Mouse (Mus musculus) midbrain, embryonic 15.5 days (tissue): ENCODE data around the gene Ptpn1. TPM values are rescaled to one million over a fixed set of nuclear protein-coding genes. Genes with fewer than 3 reads are reported as not detected.

Experiments
- ATAC-seq: fragments of 200-750 bp; cut with Nextera tagmentation; replicated peaks from 2 replicates; pipeline ENCODE4 v1.8.0; 2017; ENCODE audit warnings: moderate TSS enrichment
- H3K27ac ChIP-seq: fragments of 300-500 bp; sonication (generic); 2 replicates; pipeline ENCODE4 v1.5.1; 2015; ENCODE audit warnings: mild to moderate bottlenecking, inconsistent platforms
- H3K27me3 ChIP-seq: fragments of 300-500 bp; sonication (generic); replicated peaks from 2 replicates; pipeline ENCODE4 v1.6.1; 2015; ENCODE audit warnings: inconsistent platforms
- H3K36me3 ChIP-seq: fragments of 300-500 bp; sonication (generic); replicated peaks from 2 replicates; pipeline ENCODE4 v1.6.1; 2015; ENCODE audit warnings: inconsistent platforms
- H3K4me1 ChIP-seq: fragments of 300-500 bp; sonication (generic); 2 replicates; pipeline ENCODE4 v1.6.1; 2015; ENCODE audit warnings: inconsistent platforms
- H3K4me2 ChIP-seq: fragments of 300-500 bp; sonication (generic); 2 replicates; pipeline ENCODE4 v1.6.1; 2015; ENCODE audit warnings: inconsistent platforms, mild to moderate bottlenecking, moderate library complexity
- H3K4me3 ChIP-seq: fragments of 300-500 bp; sonication (generic); 2 replicates; pipeline ENCODE4 v1.5.1; 2015; ENCODE audit warnings: mild to moderate bottlenecking, inconsistent platforms
- H3K9ac ChIP-seq: fragments of 300-500 bp; sonication (generic); 2 replicates; pipeline ENCODE4 v1.6.1; 2015; ENCODE audit warnings: mild to moderate bottlenecking, inconsistent platforms
- H3K9me3 ChIP-seq: fragments of 300-500 bp; sonication (generic); 2 replicates; pipeline ENCODE4 v1.6.1; 2016; ENCODE audit warnings: inconsistent platforms
- WGBS: fragments of 180-500 bp; shearing (Covaris S2); methylation state at CpG from one replicate; pipeline ENCODE4 v1.1.7; 2015; ENCODE audit warnings: mixed read lengths; 5-methylcytosine and 5-hydroxymethylcytosine counted together
- polyA plus RNA-seq: library from polyadenylated mRNA; unstranded; fragments of >200 nt; fragmentation: Nextera tagmentation; extraction: Ambion mirVana; gene quantifications from 2 replicates; pipeline ENCODE4 v1.2.1, GENCODE M21; 2015

Ptpn1 gene
- polyA plus RNA-seq, 1 experiment from 2014 or later, result 74.5 TPM

- H3K9ac ChIP-seq, result no peak overlapping the region
- no peak overlapping the region for H3K4me2 ChIP-seq
- H3K9me3 ChIP-seq, result no peaks in the 10 kb centered on the region
- no peak overlapping the region for H3K27ac ChIP-seq
- H3K27me3 ChIP-seq, result peaks cover 3% of the 10 kb centered on the region; the same call in 1 of the 2 replicates
- no peak overlapping the region for H3K4me3 ChIP-seq
- no peak for ATAC-seq
- WGBS, result 81% methylated on average over 11 of the region's 11 CpGs
- no peaks in the 10 kb centered on the region for H3K36me3 ChIP-seq
- no peaks in the 10 kb centered on the region for H3K4me1 ChIP-seq
These were observed 28.5 kb upstream of the Ptpn1 start for GRCm38 (mm10) chr2:167903242-167903952.

- WGBS, result 82% methylated on average over 12 of the region's 12 CpGs
- Histone ChIP-seq H3K9ac (no peak overlapping the region), H3K36me3 (no peaks in the 10 kb centered on the region), H3K27ac (no peak overlapping the region), H3K4me3 (no peak overlapping the region), H3K4me1 (no peaks in the 10 kb centered on the region), H3K9me3 (no peaks in the 10 kb centered on the region), H3K27me3 (peaks cover 3% of the 10 kb centered on the region; the same call in 1 of the 2 replicates), H3K4me2 (no peak overlapping the region)
- no peak for ATAC-seq
These were observed 27.1 kb upstream of the Ptpn1 start for GRCm38 (mm10) chr2:167904621-167905367.

- no peaks in the 10 kb centered on the region for H3K4me1 ChIP-seq
- WGBS, result 46% methylated on average over 8 of the region's 8 CpGs
- H3K4me2 ChIP-seq, result no peak overlapping the region
- H3K27me3 ChIP-seq, result no peaks in the 10 kb centered on the region
- no peak overlapping the region for H3K27ac ChIP-seq
- no peaks in the 10 kb centered on the region for H3K36me3 ChIP-seq
- no peak overlapping the region for H3K4me3 ChIP-seq
- H3K9me3 ChIP-seq, result no peaks in the 10 kb centered on the region
- no peak for ATAC-seq
- no peak overlapping the region for H3K9ac ChIP-seq
These were observed 26.3 kb upstream of the Ptpn1 start for GRCm38 (mm10) chr2:167905561-167905960.

GRCm38 (mm10) chr2:167906729-167907128, 25.1 kb upstream of the Ptpn1 start:
- Histone ChIP-seq H3K27ac (no peak overlapping the region), H3K9me3 (no peaks in the 10 kb centered on the region), H3K36me3 (no peaks in the 10 kb centered on the region), H3K4me1 (no peaks in the 10 kb centered on the region), H3K4me3 (no peak overlapping the region), H3K9ac (no peak overlapping the region), H3K27me3 (no peaks in the 10 kb centered on the region), H3K4me2 (no peak overlapping the region)
- no peak for ATAC-seq

GRCm38 (mm10) chr2:167909531-167910177, 22.2 kb upstream of the Ptpn1 start:
- H3K27ac ChIP-seq, result no peak overlapping the region
- no peak overlapping the region for H3K9ac ChIP-seq
- no peaks in the 10 kb centered on the region for H3K9me3 ChIP-seq
- H3K4me3 ChIP-seq, result no peak overlapping the region
- H3K36me3 ChIP-seq, result no peaks in the 10 kb centered on the region
- WGBS, result 74% methylated on average over 11 of the region's 11 CpGs
- H3K4me2 ChIP-seq, result no peak overlapping the region
- H3K27me3 ChIP-seq, result no peaks in the 10 kb centered on the region
- no peaks in the 10 kb centered on the region for H3K4me1 ChIP-seq
- no peak for ATAC-seq

- H3K4me1 ChIP-seq, result no peaks in the 10 kb centered on the region
- H3K36me3 ChIP-seq, result no peaks in the 10 kb centered on the region
- no peak overlapping the region for H3K9ac ChIP-seq
- no peaks in the 10 kb centered on the region for H3K9me3 ChIP-seq
- no peak overlapping the region for H3K4me2 ChIP-seq
- ATAC-seq, result no peak
- H3K4me3 ChIP-seq, result no peak overlapping the region
- H3K27me3 ChIP-seq, result no peaks in the 10 kb centered on the region
- H3K27ac ChIP-seq, result no peak overlapping the region
- 62% methylated on average over 3 of the region's 3 CpGs for WGBS
These were observed 21.7 kb upstream of the Ptpn1 start for GRCm38 (mm10) chr2:167910178-167910540.

GRCm38 (mm10) chr2:167911511-167911910, 20.3 kb upstream of the Ptpn1 start:
- Histone ChIP-seq H3K4me2 (no peak overlapping the region), H3K27me3 (no peaks in the 10 kb centered on the region), H3K36me3 (no peaks in the 10 kb centered on the region), H3K4me3 (no peak overlapping the region), H3K9me3 (no peaks in the 10 kb centered on the region), H3K27ac (no peak overlapping the region), H3K4me1 (no peaks in the 10 kb centered on the region), H3K9ac (no peak overlapping the region)
- 96% methylated on average over 5 of the region's 5 CpGs for WGBS
- ATAC-seq, result no peak

- no peak for ATAC-seq
- H3K36me3 ChIP-seq, result no peaks in the 10 kb centered on the region
- no peaks in the 10 kb centered on the region for H3K9me3 ChIP-seq
- H3K4me3 ChIP-seq, result no peak overlapping the region
- H3K27me3 ChIP-seq, result no peaks in the 10 kb centered on the region
- no peak overlapping the region for H3K4me2 ChIP-seq
- WGBS, result 58% methylated on average over 1 of the region's 1 CpGs
- H3K27ac ChIP-seq, result no peak overlapping the region
- no peaks in the 10 kb centered on the region for H3K4me1 ChIP-seq
- H3K9ac ChIP-seq, result no peak overlapping the region
These were observed 12.8 kb upstream of the Ptpn1 start for GRCm38 (mm10) chr2:167919081-167919480.

GRCm38 (mm10) chr2:167920041-167920440, 11.8 kb upstream of the Ptpn1 start:
- Histone ChIP-seq H3K27ac (no peak overlapping the region), H3K36me3 (no peaks in the 10 kb centered on the region), H3K4me2 (no peak overlapping the region), H3K4me1 (peaks cover 6% of the 10 kb centered on the region), H3K27me3 (no peaks in the 10 kb centered on the region), H3K4me3 (no peak overlapping the region), H3K9me3 (no peaks in the 10 kb centered on the region), H3K9ac (no peak overlapping the region)
- no peak for ATAC-seq
- 78% methylated on average over 11 of the region's 11 CpGs for WGBS

- H3K36me3 ChIP-seq, result no peaks in the 10 kb centered on the region
- no peak overlapping the region for H3K27ac ChIP-seq
- no peaks in the 10 kb centered on the region for H3K27me3 ChIP-seq
- no peaks in the 10 kb centered on the region for H3K9me3 ChIP-seq
- peaks cover 10% of the 10 kb centered on the region for H3K4me1 ChIP-seq
- no peak for ATAC-seq
- H3K9ac ChIP-seq, result no peak overlapping the region
- no peak overlapping the region for H3K4me2 ChIP-seq
- no peak overlapping the region for H3K4me3 ChIP-seq
- WGBS, result 81% methylated on average over 9 of the region's 9 CpGs
These were observed 10.8 kb upstream of the Ptpn1 start for GRCm38 (mm10) chr2:167920960-167921495.

- H3K27me3 ChIP-seq, result no peaks in the 10 kb centered on the region
- H3K9ac ChIP-seq, result no peak overlapping the region
- no peak for ATAC-seq
- no peak overlapping the region for H3K27ac ChIP-seq
- H3K4me3 ChIP-seq, result no peak overlapping the region
- H3K36me3 ChIP-seq, result no peaks in the 10 kb centered on the region
- WGBS, result 85% methylated on average over 8 of the region's 8 CpGs
- no peak overlapping the region for H3K4me2 ChIP-seq
- peaks cover 10% of the 10 kb centered on the region for H3K4me1 ChIP-seq
- H3K9me3 ChIP-seq, result no peaks in the 10 kb centered on the region
These were observed 10.0 kb upstream of the Ptpn1 start for GRCm38 (mm10) chr2:167921823-167922222.

GRCm38 (mm10) chr2:167924011-167924410, 7.8 kb upstream of the Ptpn1 start:
- Histone ChIP-seq H3K4me3 (no peak overlapping the region), H3K4me1 (peaks cover 10% of the 10 kb centered on the region), H3K9ac (no peak overlapping the region), H3K9me3 (no peaks in the 10 kb centered on the region), H3K27ac (no peak overlapping the region), H3K27me3 (no peaks in the 10 kb centered on the region), H3K4me2 (no peak overlapping the region), H3K36me3 (no peaks in the 10 kb centered on the region)
- WGBS, result 88% methylated on average over 5 of the region's 5 CpGs
- no peak for ATAC-seq
